Mouse (Mus musculus) stomach, postnatal 0 days (tissue): ENCODE measurements at regions not wholly inside any gene's neighbourhood (a gene's known extent, or its start where the extent isn't known, plus 50 kb on each side); places are given as distances from the start of the nearest gene placed in this dataset.
"Not testable (repeated sequence)": the region's sequence is repeated elsewhere in the genome, so short reads cannot be mapped to it uniquely, and the experiment has no call there.

ENCODE experiments used
- ATAC-seq: fragments of 200-750 bp; cut with Nextera tagmentation; 2 replicates; pipeline ENCODE4 v1.8.0; 2017; ENCODE audit not compliant: low FRiP score, low TSS enrichment
- DNase-seq: peaks from one replicate; pipeline ENCODE4 v3.0.0-alpha.2; 2016; ENCODE audit warnings: low spot score
- H3K27ac ChIP-seq: fragments of 300-500 bp; sonication (generic); replicated peaks from 2 replicates; pipeline ENCODE4 v1.5.1; 2014; ENCODE audit warnings: mild to moderate bottlenecking, control low read depth
- H3K27me3 ChIP-seq: fragments of 300-500 bp; sonication (generic); 2 replicates; pipeline ENCODE4 v1.6.1; 2014; ENCODE audit warnings: low read length; ENCODE audit not compliant: control insufficient read depth, insufficient read depth
- H3K36me3 ChIP-seq: fragments of 300-500 bp; sonication (generic); 2 replicates; pipeline ENCODE4 v1.6.1; 2014; ENCODE audit warnings: low read length, mixed read lengths; ENCODE audit not compliant: control insufficient read depth, insufficient read depth
- H3K4me1 ChIP-seq: fragments of 300-500 bp; sonication (generic); replicated peaks from 2 replicates; pipeline ENCODE4 v1.6.1; 2014; ENCODE audit warnings: antibody characterized with exemption; ENCODE audit not compliant: control insufficient read depth, insufficient read depth
- H3K4me2 ChIP-seq: fragments of 300-500 bp; sonication (generic); replicated peaks from 2 replicates; pipeline ENCODE4 v1.6.1; 2014; ENCODE audit warnings: low read depth, mild to moderate bottlenecking, control low read depth, moderate library complexity
- H3K4me3 ChIP-seq: fragments of 300-500 bp; sonication (generic); 2 replicates; pipeline ENCODE4 v1.5.1; 2014; ENCODE audit warnings: low read depth, low read length, control low read depth
- H3K9ac ChIP-seq: fragments of 300-500 bp; sonication (generic); 2 replicates; pipeline ENCODE4 v1.6.1; 2014; ENCODE audit warnings: mild to moderate bottlenecking, low read length, control low read depth, mixed read lengths
- H3K9me3 ChIP-seq: fragments of 300-500 bp; sonication (generic); 2 replicates; pipeline ENCODE4 v1.6.1; 2016; ENCODE audit warnings: low read length; ENCODE audit not compliant: control insufficient read depth
- CTCF ChIP-seq: IDR thresholded peaks from 2 replicates; pipeline ENCODE4 v1.5.1; 2016; ENCODE audit warnings: antibody characterized with exemption, low read depth, mild to moderate bottlenecking, moderate library complexity
- EP300 ChIP-seq: optimal IDR thresholded peaks from 2 replicates; pipeline ENCODE3; 2016; ENCODE audit warnings: antibody characterized with exemption
- WGBS: fragments of 180-500 bp; shearing (Covaris S2); extraction: QIAGEN DNeasy Blood & Tissue Kit; methylation state at CpG from one replicate; pipeline ENCODE4 v1.1.7; 2014; 5-methylcytosine and 5-hydroxymethylcytosine counted together

- TF ChIP-seq CTCF = 0 out of 2 replicates have a peak, but pooled peaks have one; percentile 2
- H3K36me3 ChIP-seq, H3K4me1 ChIP-seq, H3K4me3 ChIP-seq, H3K9me3 ChIP-seq, H3K9ac ChIP-seq, DNase-seq, H3K4me2 ChIP-seq, ATAC-seq, H3K27ac ChIP-seq, H3K27me3 ChIP-seq: not testable (repeated sequence)
- 90% methylated on average over 8 of the region's 8 CpGs for WGBS
These were observed 70.5 kb upstream of the Rad23b start for GRCm38 (mm10) chr4:55279351-55279750.

GRCm38 (mm10) chr4:55280706-55281105 lies 69.1 kb upstream of the Rad23b start:
- no peak for ATAC-seq
- peak; percentile 52 for TF ChIP-seq CTCF
- TF ChIP-seq EP300 = no peak
- Histone ChIP-seq H3K27ac (no peak overlapping the region), H3K4me2 (no peak overlapping the region), H3K4me1 (no peaks in the 10 kb centered on the region), H3K9ac (no peak overlapping the region), H3K9me3 (no peaks in the 10 kb centered on the region), H3K27me3 (no peaks in the 10 kb centered on the region), H3K4me3 (no peak overlapping the region), H3K36me3 (no peaks in the 10 kb centered on the region)
- DNase-seq = no peak
- 76% methylated on average over 3 of the region's 3 CpGs for WGBS

DNA sequence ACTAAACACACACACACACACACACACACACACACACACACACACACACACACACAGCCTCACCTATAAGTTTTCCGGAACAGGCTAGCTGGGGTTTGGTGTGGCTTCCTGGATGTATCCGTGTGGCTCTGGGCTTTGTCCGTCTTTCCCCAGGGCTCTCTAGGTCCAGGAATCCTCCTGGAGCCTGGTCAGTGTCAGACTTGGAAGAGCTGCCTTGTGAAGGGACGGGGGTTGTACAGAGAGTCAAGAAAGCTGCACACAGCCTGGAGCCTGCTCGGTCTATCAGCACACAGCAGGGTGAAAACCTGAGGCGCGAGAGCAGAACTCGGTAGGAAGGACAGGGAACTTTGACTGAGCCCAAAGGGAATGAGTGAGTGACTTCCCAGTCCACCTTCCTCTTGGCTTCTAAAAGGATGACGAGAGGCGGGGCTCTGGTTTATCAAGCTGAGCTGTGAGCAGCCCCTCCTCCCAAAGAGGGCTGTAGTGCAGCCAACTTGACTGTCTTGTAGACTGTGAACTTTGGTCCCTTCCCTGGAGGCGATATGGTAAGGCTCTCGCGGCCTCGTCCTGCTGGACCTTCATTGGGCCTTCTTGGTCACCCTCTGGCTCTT lies 68.3 kb upstream of the Rad23b start:
- no peaks in the 10 kb centered on the region for H3K36me3 ChIP-seq
- H3K9ac ChIP-seq = no peak overlapping the region
- WGBS = 65% methylated on average over 14 of the region's 14 CpGs
- ATAC-seq (no peak), DNase-seq (no peak)
- no peak overlapping the region for H3K27ac ChIP-seq
- H3K4me1 ChIP-seq = no peaks in the 10 kb centered on the region
- H3K9me3 ChIP-seq = no peaks in the 10 kb centered on the region
- no peaks in the 10 kb centered on the region for H3K27me3 ChIP-seq
- H3K4me2 ChIP-seq = no peak overlapping the region
- no peak for TF ChIP-seq EP300
- no peak for TF ChIP-seq CTCF
- H3K4me3 ChIP-seq = no peak overlapping the region

- Histone ChIP-seq H3K27ac (no peak overlapping the region), H3K4me3 (no peak overlapping the region), H3K9ac (no peak overlapping the region), H3K4me1 (no peaks in the 10 kb centered on the region), H3K4me2 (no peak overlapping the region), H3K27me3 (no peaks in the 10 kb centered on the region), H3K36me3 (no peaks in the 10 kb centered on the region), H3K9me3 (no peaks in the 10 kb centered on the region)
- DNase-seq (no peak), ATAC-seq (no peak)
- no peak for TF ChIP-seq CTCF
- no peak for TF ChIP-seq EP300
- WGBS = 86% methylated on average over 4 of the region's 4 CpGs
These were observed 67.4 kb upstream of the Rad23b start for GRCm38 (mm10) chr4:55282474-55282873.

DNA sequence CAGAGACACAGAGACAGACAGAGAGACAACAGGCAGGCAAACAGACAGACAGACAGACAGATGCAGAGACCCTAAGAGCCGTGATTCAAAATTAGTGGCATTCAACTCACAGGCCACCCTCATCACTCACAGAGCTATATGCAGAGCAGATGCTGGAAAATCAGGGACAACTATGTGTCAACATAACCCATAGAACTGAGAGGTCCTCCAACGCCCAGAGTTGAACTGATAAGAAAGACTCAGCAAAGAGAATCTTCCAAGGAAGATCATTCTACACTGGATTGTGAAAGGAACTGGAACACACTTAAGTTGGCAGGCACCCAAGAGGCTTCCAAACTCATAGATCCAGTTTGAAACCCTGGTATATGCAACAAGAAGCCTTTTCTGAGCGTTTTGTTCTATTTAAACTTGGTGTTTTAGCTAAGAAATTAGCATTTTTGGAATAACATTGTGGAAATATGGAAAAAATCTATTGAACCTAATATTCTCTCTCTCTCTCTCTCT lies 65.1 kb upstream of the Rad23b start:
- H3K4me2 ChIP-seq = no peak overlapping the region
- 37% methylated on average over 3 of the region's 3 CpGs for WGBS
- no peak overlapping the region for H3K4me3 ChIP-seq
- H3K27me3 ChIP-seq = no peaks in the 10 kb centered on the region
- ATAC-seq (no peak), DNase-seq (no peak)
- TF ChIP-seq EP300 = no peak
- H3K4me1 ChIP-seq = no peaks in the 10 kb centered on the region
- no peak overlapping the region for H3K9ac ChIP-seq
- H3K9me3 ChIP-seq = no peaks in the 10 kb centered on the region
- no peak overlapping the region for H3K27ac ChIP-seq
- no peaks in the 10 kb centered on the region for H3K36me3 ChIP-seq

GRCm38 (mm10) chr4:55285641-55286040 lies 64.2 kb upstream of the Rad23b start:
- no peak overlapping the region for H3K4me3 ChIP-seq
- H3K4me1 ChIP-seq = no peaks in the 10 kb centered on the region
- no peak overlapping the region for H3K27ac ChIP-seq
- H3K9ac ChIP-seq = no peak overlapping the region
- no peak overlapping the region for H3K4me2 ChIP-seq
- ATAC-seq (no peak), DNase-seq (peak; percentile 18)
- WGBS = 25% methylated on average over 5 of the region's 5 CpGs
- H3K27me3 ChIP-seq = no peaks in the 10 kb centered on the region
- no peaks in the 10 kb centered on the region for H3K9me3 ChIP-seq
- H3K36me3 ChIP-seq = no peaks in the 10 kb centered on the region
- TF ChIP-seq CTCF (no peak), EP300 (no peak)
